ENCODE assay signal across 10 mouse cellular contexts in the genomic region with DNA sequence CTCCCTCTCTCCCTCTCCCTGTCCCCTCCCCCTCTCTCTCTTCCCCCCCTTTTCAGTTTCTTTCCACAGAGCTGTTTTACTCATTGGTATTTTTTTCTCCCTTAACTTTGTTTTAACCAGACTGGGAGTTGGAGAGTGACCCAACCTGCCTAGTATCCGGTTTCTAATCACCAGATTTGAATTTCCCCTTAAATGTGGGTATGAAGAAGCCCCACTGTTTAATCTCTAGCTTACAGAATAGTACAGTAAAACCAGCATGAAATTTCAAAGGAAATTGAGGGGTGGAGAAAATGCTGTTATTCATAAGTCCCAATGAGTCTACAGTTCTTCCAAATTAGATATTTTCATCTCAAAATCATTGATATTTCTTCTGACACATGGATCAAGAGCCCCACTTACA.
DNase-seq lines count a peak whose midpoint lies in the region; ATAC-seq lines count a peak whose summit lies in the region.
"Had no signal": no experiment of that assay in that cellular context is flagged by ENCODE, and none has a peak within 500 bp of the region (broad histone marks: within the 10 kb centered on the region; RNA-seq: fewer than 3 reads in every experiment).

No protein-coding gene starts in this region.

- no peak for DNase-seq in liver, embryonic 11.5 days (ENCODE audit: low spot score)
- DNase-seq in liver = no peak
- DNase-seq in embryonic facial prominence, embryonic 14.5 days (ENCODE audit: low spot score) = no peak
- DNase-seq in gastrocnemius, postnatal 10 days = no peak
- DNase-seq in gastrocnemius, postnatal 25 days = no peak
- DNase-seq: right cerebral cortex, postnatal 4 days; thymus, postnatal 4 days had no signal

- no peak overlapping the region for H3K27ac ChIP-seq in liver, embryonic 11.5 days (ENCODE audit: low read depth, low read length)
- H3K27ac ChIP-seq in embryonic facial prominence, embryonic 14.5 days (replicated peaks; ENCODE audit: low read depth, low read length) = peak overlapping the region; percentile 39; the same call in 1 of the 2 replicates
- no peak overlapping the region for H3K27ac ChIP-seq in forebrain, embryonic 16.5 days (ENCODE audit: low read length)
- H3K27ac ChIP-seq in liver, embryonic 16.5 days (ENCODE audit: low read length) = peak overlapping the region; percentile 97
- H3K27ac ChIP-seq: heart, embryonic 10.5 days had no signal

- 0 out of 2 replicates have a peak overlapping the region, but pooled peaks have one; percentile 67 for H3K4me3 ChIP-seq in liver, embryonic 11.5 days (ENCODE audit: low read depth, low read length)
- peak overlapping the region; percentile 48 for H3K4me3 ChIP-seq in embryonic facial prominence, embryonic 14.5 days (ENCODE audit: low read depth, low read length)
- no peak overlapping the region for H3K4me3 ChIP-seq in forebrain, embryonic 16.5 days (replicated peaks; ENCODE audit: low read length)
- H3K4me3 ChIP-seq in liver, embryonic 16.5 days (ENCODE audit: low read depth, low read length) = peak overlapping the region; percentile 73

- H3K9me3 ChIP-seq in liver, embryonic 11.5 days (ENCODE audit: control insufficient read depth, low read length) = no peaks in the 10 kb centered on the region
- no peaks in the 10 kb centered on the region for H3K9me3 ChIP-seq in embryonic facial prominence, embryonic 14.5 days (ENCODE audit: control insufficient read depth, low read length)
- no peaks in the 10 kb centered on the region for H3K9me3 ChIP-seq in forebrain, embryonic 16.5 days (ENCODE audit: control insufficient read depth, low read length)
- no peaks in the 10 kb centered on the region for H3K9me3 ChIP-seq in liver, embryonic 16.5 days (replicated peaks; ENCODE audit: control insufficient read depth, low read length)
- H3K9me3 ChIP-seq: heart, embryonic 10.5 days had no signal

- H3K4me2 ChIP-seq in liver, embryonic 11.5 days = peak overlapping the region; percentile 84
- peak overlapping the region; percentile 69 for H3K4me2 ChIP-seq in embryonic facial prominence, embryonic 14.5 days (ENCODE audit: low read depth, low read length)
- peak overlapping the region; percentile 2; the same call in 1 of the 2 replicates for H3K4me2 ChIP-seq in forebrain, embryonic 16.5 days (ENCODE audit: low read length)
- peak overlapping the region; percentile 76 for H3K4me2 ChIP-seq in liver, embryonic 16.5 days (ENCODE audit: low read depth, low read length)

- H3K4me1 ChIP-seq in liver, embryonic 11.5 days (replicated peaks; ENCODE audit: control insufficient read depth, insufficient read depth, low read length) = peaks cover 40% of the 10 kb centered on the region
- H3K4me1 ChIP-seq in embryonic facial prominence, embryonic 14.5 days (ENCODE audit: control insufficient read depth, insufficient read depth, low read length) = peaks cover 35% of the 10 kb centered on the region
- H3K4me1 ChIP-seq in forebrain, embryonic 16.5 days (replicated peaks; ENCODE audit: control insufficient read depth, insufficient read depth, low read length) = peaks cover 31% of the 10 kb centered on the region
- peaks cover 55% of the 10 kb centered on the region for H3K4me1 ChIP-seq in liver, embryonic 16.5 days (ENCODE audit: control insufficient read depth, low read depth, low read length)

- H3K27me3 ChIP-seq in liver, embryonic 11.5 days (replicated peaks; ENCODE audit: control insufficient read depth, insufficient read depth, low read length) = no peaks in the 10 kb centered on the region
- H3K27me3 ChIP-seq in embryonic facial prominence, embryonic 14.5 days (replicated peaks; ENCODE audit: control insufficient read depth, insufficient read depth, low read length) = no peaks in the 10 kb centered on the region
- no peaks in the 10 kb centered on the region for H3K27me3 ChIP-seq in forebrain, embryonic 16.5 days (replicated peaks; ENCODE audit: control insufficient read depth, insufficient read depth, low read length)
- no peaks in the 10 kb centered on the region for H3K27me3 ChIP-seq in liver, embryonic 16.5 days (ENCODE audit: control insufficient read depth, insufficient read depth, low read depth, low read length)

- peaks cover 15% of the 10 kb centered on the region for H3K36me3 ChIP-seq in liver, embryonic 11.5 days (ENCODE audit: control insufficient read depth, insufficient read depth, low read length)
- peaks cover 38% of the 10 kb centered on the region for H3K36me3 ChIP-seq in embryonic facial prominence, embryonic 14.5 days (ENCODE audit: control insufficient read depth, insufficient read depth, low read length)
- H3K36me3 ChIP-seq in forebrain, embryonic 16.5 days (ENCODE audit: control insufficient read depth, insufficient read depth) = 0 out of 2 replicates have a peak, but pooled peaks cover 3% of the 10 kb centered on the region
- peaks cover 43% of the 10 kb centered on the region for H3K36me3 ChIP-seq in liver, embryonic 16.5 days (ENCODE audit: control insufficient read depth, insufficient read depth)

- H3K9ac ChIP-seq in liver, embryonic 11.5 days (ENCODE audit: low read depth, low read length) = peak overlapping the region; percentile 21; the same call in 1 of the 2 replicates
- no peak overlapping the region for H3K9ac ChIP-seq in embryonic facial prominence, embryonic 14.5 days (ENCODE audit: low read depth, low read length)
- H3K9ac ChIP-seq in forebrain, embryonic 16.5 days (replicated peaks; ENCODE audit: low read depth, low read length) = no peak overlapping the region
- H3K9ac ChIP-seq in liver, embryonic 16.5 days (ENCODE audit: low read depth, low read length) = peak overlapping the region; percentile 81

- WGBS in liver, embryonic 11.5 days = 43% methylated on average over 1 of the region's 1 CpGs
- 20% methylated on average over 1 of the region's 1 CpGs for WGBS in embryonic facial prominence, embryonic 14.5 days
- 34% methylated on average over 1 of the region's 1 CpGs for WGBS in forebrain, embryonic 16.5 days
- WGBS in liver, embryonic 16.5 days (ENCODE audit: insufficient replicate concordance) = 28% methylated on average over 1 of the region's 1 CpGs

- no peak for ATAC-seq in liver, embryonic 11.5 days (replicated peaks; ENCODE audit: low FRiP score)
- no peak for ATAC-seq in embryonic facial prominence, embryonic 14.5 days (ENCODE audit: low read depth)
- no peak for ATAC-seq in forebrain, embryonic 16.5 days
- ATAC-seq in liver, embryonic 16.5 days (ENCODE audit: low read depth) = no peak

Comparison
In these comparisons a context has a peak if more than half of its experiments do, and no peak if none do; other contexts are left out.
1. H3K27ac ChIP-seq: peak in embryonic facial prominence, embryonic 14.5 days (single experiment) and liver, embryonic 16.5 days (single experiment); none in liver, embryonic 11.5 days (single experiment) and forebrain, embryonic 16.5 days (single experiment).
2. H3K4me2 ChIP-seq: peak in every context shown above with its lines; median percentile 84 in liver, embryonic 11.5 days; 76 in liver, embryonic 16.5 days; 69 in embryonic facial prominence, embryonic 14.5 days; 2 in forebrain, embryonic 16.5 days.
3. H3K9ac ChIP-seq: peak in liver, embryonic 11.5 days (single experiment) and liver, embryonic 16.5 days (single experiment); none in embryonic facial prominence, embryonic 14.5 days (single experiment) and forebrain, embryonic 16.5 days (single experiment).